Mouse (Mus musculus) cerebellum, adult 2 months (tissue): ENCODE results near the gene Mrpl39. TPM values are rescaled to one million over a fixed set of nuclear protein-coding genes. Genes with fewer than 3 reads are reported as not detected.

Experiments
- DNase-seq, 2 experiments: peaks; one replicate each; pipeline ENCODE4 v3.0.0; 2021
- H3K27ac ChIP-seq: fragments of 200-500 bp; 2 replicates; pipeline ENCODE4 v1.5.1; 2012; ENCODE audit warnings: low read length, control low read depth, inconsistent platforms; ENCODE audit not compliant: insufficient read depth
- H3K27me3 ChIP-seq: fragments of 200-500 bp; 2 replicates; pipeline ENCODE4 v1.6.1; 2012; ENCODE audit warnings: inconsistent platforms, mild to moderate bottlenecking, low read length, moderate library complexity; ENCODE audit not compliant: control insufficient read depth, insufficient read depth
- H3K4me1 ChIP-seq: fragments of 200-500 bp; 2 replicates; pipeline ENCODE4 v1.6.1; 2011; ENCODE audit warnings: low read length; ENCODE audit not compliant: control insufficient read depth, insufficient read depth
- H3K4me3 ChIP-seq: fragments of 200-500 bp; replicated peaks from 2 replicates; pipeline ENCODE3; 2011; ENCODE audit warnings: mild to moderate bottlenecking, low read depth, low read length, control low read depth; ENCODE audit not compliant: insufficient read depth
- CTCF ChIP-seq: fragments of 200-500 bp; IDR thresholded peaks from 2 replicates; pipeline ENCODE4 v1.5.1; 2011; ENCODE audit warnings: low read depth, mild to moderate bottlenecking, control low read depth, low read length, moderate library complexity, borderline replicate concordance; ENCODE audit not compliant: insufficient read depth
- POLR2A ChIP-seq: fragments of 200-500 bp; IDR thresholded peaks from 2 replicates; pipeline ENCODE4 v1.6.1; 2011; ENCODE audit warnings: low read length, control low read depth, borderline replicate concordance; ENCODE audit not compliant: insufficient read depth
- WGBS: fragments of 180-500 bp; shearing (Covaris S2); methylation state at CpG from one replicate; pipeline ENCODE4 v1.1.7; 2018; 5-methylcytosine and 5-hydroxymethylcytosine counted together
- polyA plus RNA-seq: library from polyadenylated mRNA; depleted of rRNA; stranded (reverse); fragments of >200 nt; gene quantifications from 2 replicates; pipeline ENCODE4 v1.2.3, GENCODE M21; 2012

Gene Mrpl39
- polyA plus RNA-seq, 1 experiment, result 28.6 TPM

DNA sequence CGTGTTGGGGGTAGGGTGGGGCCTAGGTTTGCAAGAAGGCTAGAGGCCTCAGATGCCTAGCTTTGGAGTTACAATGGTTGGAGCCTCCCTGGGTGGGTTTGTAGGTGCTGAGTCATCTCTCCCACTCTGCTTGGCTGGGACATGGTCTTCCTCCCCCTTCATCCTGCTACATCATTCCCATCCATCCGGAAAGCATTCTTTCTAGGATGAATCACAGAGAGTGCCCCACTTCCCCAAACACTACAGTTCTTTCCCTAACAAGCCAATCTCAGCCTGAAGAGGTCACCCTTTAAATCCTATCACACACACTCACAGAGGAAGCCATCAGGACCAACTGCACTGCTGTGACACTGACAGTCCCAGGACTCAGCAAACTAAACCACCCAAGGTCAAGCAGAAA lies 14.9 kb downstream of the Mrpl39 start:
- Histone ChIP-seq H3K4me3 (no peak overlapping the region), H3K27me3 (no peaks in the 10 kb centered on the region), H3K4me1 (no peaks in the 10 kb centered on the region), H3K27ac (no peak overlapping the region)
- DNase-seq, result no peak
- 97% methylated on average over 2 of the region's 2 CpGs for WGBS
- TF ChIP-seq CTCF, result no peak
- no peak for TF ChIP-seq POLR2A

DNA sequence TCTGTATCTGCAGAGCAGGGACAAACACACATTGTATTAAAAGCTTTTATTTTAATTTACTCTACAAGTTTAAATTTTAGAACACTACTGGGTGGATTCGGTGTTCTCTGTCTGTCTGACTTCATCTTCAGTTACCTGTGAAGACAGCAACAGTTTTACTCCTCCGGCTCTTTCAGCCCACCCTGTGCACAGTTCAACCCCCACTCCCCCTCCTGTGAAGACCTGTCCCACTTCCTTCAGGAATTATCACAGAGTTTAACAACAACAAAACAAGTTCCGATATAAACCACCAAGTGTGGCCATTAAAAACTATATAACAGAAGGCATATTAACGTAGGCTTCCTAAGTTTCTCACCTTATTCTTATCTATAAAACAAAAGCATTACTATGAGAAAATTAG lies 17.3 kb downstream of the Mrpl39 start:
- TF ChIP-seq POLR2A, result no peak
- no peak for TF ChIP-seq CTCF
- DNase-seq, result no peak
- Histone ChIP-seq H3K27ac (no peak overlapping the region), H3K4me3 (no peak overlapping the region), H3K27me3 (no peaks in the 10 kb centered on the region), H3K4me1 (no peaks in the 10 kb centered on the region)
- WGBS, result 97% methylated on average over 4 of the region's 4 CpGs

DNA sequence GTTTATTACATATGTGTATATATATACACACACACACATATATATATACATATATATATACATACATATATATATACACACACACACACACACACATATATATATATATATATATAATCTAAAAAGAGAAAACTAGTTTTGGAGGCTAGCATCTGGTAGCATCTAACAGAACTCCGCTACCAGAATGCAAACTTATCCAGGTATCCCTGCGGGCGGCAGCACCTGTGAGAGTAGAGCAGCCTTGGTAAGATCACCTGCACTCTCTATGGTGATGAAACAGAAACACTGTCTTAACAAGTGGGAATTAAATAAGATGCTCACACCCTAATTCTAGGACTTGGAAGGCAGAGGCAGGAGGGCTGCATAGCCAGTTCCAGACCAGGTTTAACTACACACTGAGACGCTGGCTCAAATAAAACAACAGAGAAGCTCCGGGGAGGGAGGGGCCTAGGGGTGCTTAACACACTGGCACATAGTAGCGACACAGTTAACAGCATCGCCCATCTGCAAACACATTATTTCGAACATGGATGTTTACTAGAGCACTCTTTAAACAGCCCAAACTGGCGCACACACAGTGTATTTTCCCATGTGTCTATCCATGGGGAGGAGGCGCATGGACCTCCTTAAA lies 17.8 kb downstream of the Mrpl39 start:
- Histone ChIP-seq H3K27ac (no peak overlapping the region), H3K4me3 (no peak overlapping the region), H3K27me3 (no peaks in the 10 kb centered on the region), H3K4me1 (no peaks in the 10 kb centered on the region)
- DNase-seq, result no peak
- TF ChIP-seq POLR2A (no peak), CTCF (no peak)
- 96% methylated on average over 10 of the region's 10 CpGs for WGBS

- Histone ChIP-seq H3K27me3 (no peaks in the 10 kb centered on the region), H3K27ac (no peak overlapping the region), H3K4me1 (no peaks in the 10 kb centered on the region), H3K4me3 (no peak overlapping the region)
- WGBS, result 90% methylated on average over 13 of the region's 13 CpGs
- no peak for TF ChIP-seq POLR2A
- TF ChIP-seq CTCF, result no peak
- DNase-seq, result no peak
Measured at GRCm38 (mm10) chr16:84716724-84717617, 18.6 kb downstream of the Mrpl39 start.

DNA sequence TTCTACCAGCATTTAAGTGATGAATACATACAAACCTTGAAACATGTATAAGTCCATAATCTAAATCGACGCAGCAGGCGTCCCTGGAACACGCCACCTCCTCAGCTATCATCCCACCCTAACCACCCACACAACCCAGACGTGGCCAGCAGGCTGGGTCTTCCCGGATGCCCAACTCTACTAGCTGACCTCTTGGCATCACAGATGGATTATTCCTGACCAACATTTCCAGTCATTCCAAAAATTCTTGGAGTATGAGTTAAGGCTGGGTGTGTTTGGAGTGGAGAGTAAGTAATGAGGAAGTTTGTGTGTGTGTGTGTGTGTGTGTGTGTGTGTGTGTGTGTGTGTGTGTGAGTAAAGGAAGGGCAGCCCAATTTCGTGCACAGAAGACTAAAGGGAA lies 19.3 kb downstream of the Mrpl39 start:
- 90% methylated on average over 7 of the region's 7 CpGs for WGBS
- Histone ChIP-seq H3K27me3 (no peaks in the 10 kb centered on the region), H3K27ac (no peak overlapping the region), H3K4me1 (no peaks in the 10 kb centered on the region), H3K4me3 (no peak overlapping the region)
- DNase-seq, result no peak
- no peak for TF ChIP-seq CTCF
- TF ChIP-seq POLR2A, result no peak

DNA sequence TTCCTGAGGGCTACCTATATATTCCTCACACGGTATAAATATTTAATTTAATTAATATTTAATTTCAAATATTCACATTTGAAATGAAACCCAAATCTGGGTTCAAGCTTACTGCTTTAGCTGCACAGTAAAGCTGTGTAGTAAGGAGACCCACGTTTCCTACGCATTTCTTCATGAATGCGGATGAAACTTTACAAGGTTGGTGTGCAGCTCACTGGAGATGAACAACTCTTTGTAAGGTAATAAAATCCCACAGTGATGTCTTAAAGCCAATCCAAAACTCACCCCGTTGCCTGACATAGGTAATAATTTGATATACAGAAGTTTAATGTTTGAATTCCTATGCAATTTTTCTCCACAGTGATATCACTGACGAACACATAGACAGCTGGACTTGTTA lies 20.6 kb downstream of the Mrpl39 start:
- no peak overlapping the region for H3K4me3 ChIP-seq
- 96% methylated on average over 6 of the region's 6 CpGs for WGBS
- TF ChIP-seq CTCF (no peak), POLR2A (no peak)
- no peaks in the 10 kb centered on the region for H3K27me3 ChIP-seq
- H3K4me1 ChIP-seq, result no peaks in the 10 kb centered on the region
- no peak overlapping the region for H3K27ac ChIP-seq
- no peak for DNase-seq

- no peak overlapping the region for H3K4me3 ChIP-seq
- no peaks in the 10 kb centered on the region for H3K4me1 ChIP-seq
- H3K27me3 ChIP-seq, result no peaks in the 10 kb centered on the region
- TF ChIP-seq CTCF (no peak), POLR2A (no peak)
- WGBS, result 80% methylated on average over 4 of the region's 4 CpGs
- no peak for DNase-seq
- no peak overlapping the region for H3K27ac ChIP-seq
Measured at GRCm38 (mm10) chr16:84713926-84714325, 21.6 kb downstream of the Mrpl39 start.

DNA sequence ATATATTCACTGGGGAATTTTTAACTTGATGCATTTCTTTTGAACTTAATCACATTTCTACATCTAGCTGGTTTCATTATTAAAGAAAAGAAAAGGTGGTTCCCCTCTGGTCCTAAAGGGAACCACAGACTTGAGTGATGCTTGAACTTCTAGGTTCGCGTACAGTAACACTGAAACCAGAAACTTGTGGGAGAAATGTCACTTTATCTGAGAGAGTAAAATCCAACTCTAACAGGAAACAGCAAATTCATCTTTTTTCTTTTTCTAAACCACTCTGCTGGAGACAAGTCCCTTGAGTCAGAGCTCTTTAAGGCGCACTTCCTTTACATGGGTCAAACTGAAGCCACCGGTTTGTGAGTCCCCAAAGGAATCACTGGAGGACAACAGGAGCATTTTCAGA lies 22.4 kb downstream of the Mrpl39 start:
- Histone ChIP-seq H3K27me3 (no peaks in the 10 kb centered on the region), H3K4me1 (no peaks in the 10 kb centered on the region), H3K4me3 (no peak overlapping the region), H3K27ac (no peak overlapping the region)
- no peak for DNase-seq
- TF ChIP-seq POLR2A, result no peak
- no peak for TF ChIP-seq CTCF
- 93% methylated on average over 4 of the region's 4 CpGs for WGBS
